Mouse (Mus musculus) C2C12 (cell line): ENCODE measurements at regions not wholly inside any gene's neighbourhood (a gene's known extent, or its start where the extent isn't known, plus 50 kb on each side); places are given as distances from the start of the nearest gene placed in this dataset.

Experiments
- CEBPB ChIP-seq: IDR thresholded peaks from one replicate; pipeline ENCODE4 v1.6.1; 2011; ENCODE audit warnings: low read depth, mild to moderate bottlenecking, control low read depth, moderate library complexity
- CTCF ChIP-seq: IDR thresholded peaks from one replicate; pipeline ENCODE4 v1.5.1; 2011; ENCODE audit not compliant: control insufficient read depth, insufficient read depth, insufficient read length
- MAX ChIP-seq: IDR thresholded peaks from one replicate; pipeline ENCODE4 v1.6.1; 2011; ENCODE audit warnings: mild to moderate bottlenecking, control low read depth
- MYOD1 ChIP-seq: IDR thresholded peaks from one replicate; pipeline ENCODE4 v1.6.1; 2011; ENCODE audit warnings: low read depth; ENCODE audit not compliant: control insufficient read depth, insufficient read length
- MYOG ChIP-seq: IDR thresholded peaks from one replicate; pipeline ENCODE4 v1.6.1; 2011; ENCODE audit not compliant: control insufficient read depth, insufficient read length; ENCODE audit errors: extremely low read depth
- USF1 ChIP-seq: IDR thresholded peaks from one replicate; pipeline ENCODE4 v1.6.1; 2011; ENCODE audit warnings: low read depth, mild to moderate bottlenecking, control low read depth, moderate library complexity

DNA sequence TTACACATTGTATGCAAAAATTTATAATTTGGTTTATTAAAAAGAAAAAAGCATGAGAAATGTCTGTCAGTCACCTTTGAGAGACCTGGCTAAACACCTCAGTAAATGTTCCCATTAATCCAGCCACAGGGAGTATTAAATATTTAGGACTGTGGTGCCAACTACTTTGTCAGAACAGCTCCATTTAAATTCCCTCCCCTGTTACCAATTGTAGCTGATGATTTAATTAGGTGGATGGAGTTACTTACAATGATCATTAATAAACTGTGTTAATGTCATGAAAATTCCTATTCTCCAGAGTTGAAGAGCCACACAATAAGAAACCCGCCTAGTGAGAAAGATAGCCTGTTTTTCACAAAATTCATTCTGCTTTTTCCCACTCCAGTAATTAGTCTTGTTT lies 261.0 kb downstream of the Mat2b start:
- TF ChIP-seq CTCF, result no peak
- TF ChIP-seq USF1, result no peak
- TF ChIP-seq CEBPB, result no peak
- no peak for TF ChIP-seq MAX
- no peak for TF ChIP-seq MYOG
- no peak for TF ChIP-seq MYOD1
